ENCODE assay signal across 8 mouse cellular contexts in genomic region chr8:26441268-26442030, GRCm38 (mm10).
A peak's percentile ranks its signal among the peaks of the same experiment; 100 is the strongest.
DNase-seq lines count a peak whose midpoint lies in the region; ATAC-seq lines count a peak whose summit lies in the region.

No protein-coding gene starts in this region.

- H3K27me3 ChIP-seq in heart, embryonic 12.5 days (replicated peaks): no peaks in the 10 kb centered on the region
- H3K27me3 ChIP-seq in midbrain, embryonic 16.5 days (ENCODE audit: control insufficient read depth, insufficient read depth, low read depth, low read length): no peaks in the 10 kb centered on the region
- no peaks in the 10 kb centered on the region for H3K27me3 ChIP-seq in midbrain, embryonic 13.5 days
- no peaks in the 10 kb centered on the region for H3K27me3 ChIP-seq in stomach, embryonic 15.5 days (replicated peaks)

- DNase-seq in heart, adult 18-20 months: peak; percentile 14 to 24
- DNase-seq in frontal cortex, postnatal 10 days (ENCODE audit: low spot score in 2 of 2): peak; percentile 7 to 11
- DNase-seq in embryo, embryonic 11 days: no peak

- no peak overlapping the region for H3K4me3 ChIP-seq in heart, embryonic 12.5 days
- H3K4me3 ChIP-seq in midbrain, embryonic 16.5 days (ENCODE audit: low read depth, low read length): no peak overlapping the region
- no peak overlapping the region for H3K4me3 ChIP-seq in midbrain, embryonic 13.5 days (replicated peaks)
- H3K4me3 ChIP-seq in stomach, embryonic 15.5 days (replicated peaks): no peak overlapping the region

- no peak for ATAC-seq in heart, embryonic 12.5 days (ENCODE audit: insufficient number of reproducible peaks, low FRiP score)
- ATAC-seq in midbrain, embryonic 16.5 days: peak; percentile 45; the same call in 1 of the 2 replicates
- ATAC-seq in midbrain, embryonic 13.5 days: no peak
- ATAC-seq in stomach, embryonic 15.5 days (ENCODE audit: insufficient read depth, low FRiP score, low read depth): no peak
- no peak for ATAC-seq in erythroid progenitor cell, adult 5-6 weeks (replicated peaks; ENCODE audit: low FRiP score, poor library complexity, severe bottlenecking)

- no peak overlapping the region for H3K4me2 ChIP-seq in heart, embryonic 12.5 days
- H3K4me2 ChIP-seq in midbrain, embryonic 16.5 days (ENCODE audit: low read length): no peak overlapping the region
- H3K4me2 ChIP-seq in midbrain, embryonic 13.5 days (replicated peaks): no peak overlapping the region
- H3K4me2 ChIP-seq in stomach, embryonic 15.5 days: no peak overlapping the region

- H3K4me1 ChIP-seq in heart, embryonic 12.5 days (replicated peaks): no peaks in the 10 kb centered on the region
- peaks cover 7% of the 10 kb centered on the region for H3K4me1 ChIP-seq in midbrain, embryonic 16.5 days (ENCODE audit: control insufficient read depth, insufficient read depth, low read length)
- no peaks in the 10 kb centered on the region; the same call in 1 of the 2 replicates for H3K4me1 ChIP-seq in midbrain, embryonic 13.5 days (replicated peaks)
- H3K4me1 ChIP-seq in stomach, embryonic 15.5 days: 0 out of 2 replicates have a peak, but pooled peaks cover 2% of the 10 kb centered on the region

- no peak overlapping the region for H3K9ac ChIP-seq in heart, embryonic 12.5 days
- no peak overlapping the region for H3K9ac ChIP-seq in midbrain, embryonic 16.5 days (ENCODE audit: low read depth, low read length)
- no peak overlapping the region for H3K9ac ChIP-seq in midbrain, embryonic 13.5 days (replicated peaks)
- H3K9ac ChIP-seq in stomach, embryonic 15.5 days: no peak overlapping the region

- WGBS in heart, embryonic 12.5 days: 64% methylated on average over 12 of the region's 12 CpGs
- WGBS in midbrain, embryonic 16.5 days: 64% methylated on average over 12 of the region's 12 CpGs
- WGBS in midbrain, embryonic 13.5 days: 82% methylated on average over 12 of the region's 12 CpGs
- WGBS in stomach, embryonic 15.5 days: 34% methylated on average over 12 of the region's 12 CpGs

- H3K9me3 ChIP-seq in heart, embryonic 12.5 days (replicated peaks): no peaks in the 10 kb centered on the region
- H3K9me3 ChIP-seq in midbrain, embryonic 16.5 days (replicated peaks; ENCODE audit: control insufficient read depth, low read length, poor library complexity, severe bottlenecking): no peaks in the 10 kb centered on the region
- H3K9me3 ChIP-seq in midbrain, embryonic 13.5 days: no peaks in the 10 kb centered on the region
- no peaks in the 10 kb centered on the region for H3K9me3 ChIP-seq in stomach, embryonic 15.5 days

- H3K36me3 ChIP-seq in heart, embryonic 12.5 days: no peaks in the 10 kb centered on the region
- no peaks in the 10 kb centered on the region for H3K36me3 ChIP-seq in midbrain, embryonic 16.5 days (ENCODE audit: control insufficient read depth, insufficient read depth, low read length)
- no peaks in the 10 kb centered on the region for H3K36me3 ChIP-seq in midbrain, embryonic 13.5 days
- H3K36me3 ChIP-seq in stomach, embryonic 15.5 days: no peaks in the 10 kb centered on the region

- no peak overlapping the region for H3K27ac ChIP-seq in heart, embryonic 12.5 days (ENCODE audit: poor library complexity, severe bottlenecking)
- H3K27ac ChIP-seq in midbrain, embryonic 16.5 days (ENCODE audit: low read length): no peak overlapping the region; the same call in 1 of the 2 replicates
- no peak overlapping the region for H3K27ac ChIP-seq in midbrain, embryonic 13.5 days
- H3K27ac ChIP-seq in stomach, embryonic 15.5 days: 0 out of 2 replicates have a peak overlapping the region, but pooled peaks have one; percentile 23
